Mouse (Mus musculus) right cerebral cortex, adult 18-20 months (tissue): ENCODE data around the gene Lcn11.
"Not testable (repeated sequence)": the region's sequence is repeated elsewhere in the genome, so short reads cannot be mapped to it uniquely, and the experiment has no call there.

Experiments used
- DNase-seq: peaks from one replicate; pipeline ENCODE4 v3.0.0; 2022; ENCODE audit warnings: mixed read lengths

The Lcn11 gene

GRCm38 (mm10) chr2:25776717-25777116 lies at the start of gene Lcn11:
Lcn11 (plus strand) TSS chr2:25777017.
- DNase-seq: no peak

DNA sequence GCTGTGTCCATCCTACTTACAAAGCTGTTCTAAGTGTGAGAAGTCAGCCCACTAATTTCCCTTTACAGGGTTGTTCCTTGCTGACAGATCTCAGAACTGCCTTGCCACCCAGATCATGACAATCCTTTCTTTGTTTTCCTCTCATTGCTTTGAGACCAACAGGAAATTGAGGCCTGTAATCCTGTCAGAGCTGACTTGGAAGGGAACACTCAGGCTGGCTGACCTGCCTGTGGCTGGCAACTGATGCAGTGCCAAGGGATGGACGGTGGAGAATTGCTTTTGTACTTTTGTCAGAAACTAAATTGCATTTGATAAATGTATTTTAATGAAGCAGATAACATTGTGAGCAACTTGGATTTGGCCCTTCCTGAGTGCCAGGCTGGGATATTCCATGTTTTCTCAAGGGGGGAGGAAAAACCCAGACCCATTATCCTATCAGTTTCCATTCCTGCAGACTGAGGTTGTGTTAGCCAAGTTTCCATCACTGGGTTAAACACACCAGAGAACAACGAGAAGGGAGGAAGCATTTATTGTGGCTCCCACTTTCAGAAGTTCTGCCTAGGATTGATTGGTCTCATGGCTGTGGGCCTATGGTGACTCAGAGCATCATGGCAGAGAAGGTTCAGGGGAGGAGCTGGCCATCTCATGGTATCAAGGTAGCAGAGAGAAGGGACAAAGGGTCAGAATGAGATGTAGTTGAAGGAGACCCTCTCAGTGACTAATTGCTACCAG lies 43.5 kb upstream of the Lcn11 start:
- DNase-seq: no peak

DNA sequence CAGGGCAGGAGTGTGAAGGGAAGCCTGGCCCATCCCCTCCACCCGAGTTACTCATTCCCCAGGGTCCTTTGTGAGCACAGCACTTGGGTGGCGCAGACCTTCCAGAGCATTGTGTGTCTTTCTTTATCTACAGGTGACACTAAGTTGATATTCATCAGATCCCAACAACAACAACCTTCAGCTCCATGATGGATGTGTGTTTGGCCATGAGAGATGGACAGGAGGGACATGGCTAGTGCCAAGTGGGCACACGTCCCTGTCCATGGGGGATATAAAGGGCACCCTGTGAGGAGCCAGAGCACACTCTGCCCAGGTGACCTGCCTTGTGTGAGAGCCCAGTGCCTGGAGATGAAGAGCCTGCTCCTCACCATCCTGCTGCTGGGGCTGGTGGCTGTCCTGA lies 40.1 kb upstream of the Lcn11 start, which contains the start of gene Obp2b:
TSS of gene Obp2b (plus strand) at position 301 of the 400 bp plus-strand sequence.
- DNase-seq: not testable (repeated sequence)

- DNase-seq: no peak
Observed at GRCm38 (mm10) chr2:25741671-25742070, 35.1 kb upstream of the Lcn11 start.

DNA sequence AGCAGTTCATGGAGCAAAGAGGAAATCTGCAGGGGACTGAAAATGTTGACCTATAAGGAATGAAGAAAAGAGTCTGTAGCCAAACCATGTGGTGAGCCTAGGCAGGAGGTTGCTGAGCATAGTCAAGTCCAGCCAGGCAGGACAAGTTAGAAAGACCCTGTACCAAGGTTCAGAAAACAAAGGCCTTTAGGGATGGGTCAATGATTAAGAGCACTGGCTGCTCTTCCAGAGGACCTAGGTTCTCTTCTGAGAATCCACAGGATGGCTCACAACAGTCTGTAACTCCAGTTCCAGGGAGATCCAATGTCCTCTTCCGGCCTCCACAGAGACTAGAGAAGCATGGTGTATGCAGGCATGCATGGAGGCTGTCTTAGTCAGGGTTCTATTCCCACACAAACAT lies 22.6 kb upstream of the Lcn11 start:
- DNase-seq: no peak

GRCm38 (mm10) chr2:25758064-25758625 lies 18.7 kb upstream of the Lcn11 start:
- DNase-seq: no peak

GRCm38 (mm10) chr2:25765269-25765668 lies 11.5 kb upstream of the Lcn11 start, which contains the start of gene Lcn3:
Lcn3 (plus strand) TSS chr2:25765569.
- no peak for DNase-seq

DNA sequence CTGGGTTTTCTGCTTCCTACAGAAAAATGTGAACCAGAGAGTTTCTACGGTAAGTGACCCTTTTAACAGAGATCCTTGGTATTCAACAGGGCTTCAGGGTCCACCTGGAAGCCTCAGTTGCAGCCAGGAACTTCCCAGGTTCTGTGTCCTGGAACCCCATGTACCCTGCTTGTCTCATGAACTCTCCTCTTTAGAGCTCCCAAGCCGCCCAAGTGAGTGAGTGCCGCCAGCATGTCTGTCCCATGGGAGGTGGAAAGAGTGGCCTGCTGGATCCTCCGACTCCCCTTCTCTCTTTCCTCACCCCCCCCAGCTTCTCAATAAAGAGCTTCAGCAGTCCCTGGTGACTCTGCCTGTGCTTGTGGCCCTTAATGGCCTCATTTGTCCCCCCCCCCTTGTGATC lies 9.1 kb upstream of the Lcn11 start:
- DNase-seq: no peak

DNA sequence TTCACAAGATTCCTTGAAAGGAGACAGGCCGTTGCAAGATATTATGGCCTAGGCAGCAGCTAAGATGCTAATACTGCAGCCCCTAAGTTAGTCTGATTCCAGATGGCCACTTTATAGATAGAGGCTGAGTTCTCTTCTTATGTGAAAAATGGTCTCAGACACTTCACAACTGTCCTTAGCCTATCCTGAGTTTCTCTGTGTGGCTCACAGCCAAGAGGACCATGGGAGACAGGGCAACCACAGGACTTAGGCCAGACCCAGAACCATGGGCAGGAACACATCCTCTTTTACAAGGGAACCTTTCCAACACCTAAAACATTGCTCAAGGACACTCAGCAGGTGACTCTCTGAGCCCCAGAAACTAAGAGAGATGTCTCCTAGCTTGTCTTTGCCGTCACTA lies 3.3 kb upstream of the Lcn11 start:
- no peak for DNase-seq

DNA sequence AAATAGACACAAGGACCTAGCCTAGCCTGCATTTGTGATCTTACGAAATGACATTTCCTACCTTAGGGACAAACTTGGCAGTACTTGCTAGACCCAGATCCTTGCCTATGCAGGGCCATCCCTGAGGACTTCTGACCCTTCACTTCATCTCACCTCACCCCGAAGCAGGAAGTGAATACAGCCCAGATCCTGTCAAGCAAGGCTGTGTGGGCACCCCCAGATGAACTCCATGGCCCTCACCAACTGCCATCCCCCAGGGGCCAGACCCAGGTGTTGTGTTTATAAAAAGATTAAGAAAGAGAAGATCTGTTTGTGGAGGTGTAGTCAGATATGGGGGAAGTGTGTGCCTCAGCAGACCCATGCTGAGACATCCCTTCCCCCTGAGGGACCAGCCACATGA lies 2.2 kb upstream of the Lcn11 start:
- no peak for DNase-seq

DNA sequence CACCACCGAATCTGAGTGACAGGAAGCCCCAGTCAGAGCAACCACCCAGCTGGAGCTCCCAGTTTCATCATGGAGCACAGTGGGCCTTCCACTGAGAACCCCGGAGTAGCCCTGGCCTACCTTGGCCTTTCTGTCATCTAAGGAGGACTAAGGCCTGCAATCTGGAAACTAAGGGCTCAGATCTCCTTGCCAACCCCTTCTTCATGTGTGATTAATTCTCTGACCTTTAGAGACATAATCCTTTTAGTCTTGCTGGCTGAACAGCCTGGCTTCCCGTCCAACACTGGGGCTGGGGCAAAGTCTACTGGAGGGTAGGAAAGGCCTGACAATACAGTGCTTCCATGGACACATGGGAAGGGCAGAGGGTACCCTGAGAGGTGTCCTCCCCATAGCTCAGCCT lies 826 bp upstream of the Lcn11 start:
- no peak for DNase-seq

GRCm38 (mm10) chr2:25779076-25779475 lies 2.3 kb downstream of the Lcn11 start:
- no peak for DNase-seq

DNA sequence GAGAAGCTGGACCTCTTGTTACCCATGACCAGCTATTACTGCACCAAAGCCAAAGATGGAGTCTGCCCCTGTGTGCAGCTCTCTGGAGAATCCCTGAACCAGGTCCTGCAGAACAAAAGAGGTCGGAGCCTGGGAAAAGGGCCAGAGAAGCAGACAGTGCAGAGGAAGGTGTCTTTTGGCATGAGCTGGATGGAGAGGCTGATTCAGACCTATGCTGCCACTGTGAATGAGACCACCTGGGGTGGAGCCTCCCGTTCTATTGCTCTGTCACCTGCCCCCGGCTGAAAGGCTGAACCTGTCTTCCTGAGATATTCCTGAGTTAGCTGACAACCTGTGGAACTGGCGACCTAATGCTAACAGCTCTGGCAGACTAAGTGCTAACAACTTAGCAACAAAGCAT lies 4.1 kb downstream of the Lcn11 start:
- no peak for DNase-seq

DNA sequence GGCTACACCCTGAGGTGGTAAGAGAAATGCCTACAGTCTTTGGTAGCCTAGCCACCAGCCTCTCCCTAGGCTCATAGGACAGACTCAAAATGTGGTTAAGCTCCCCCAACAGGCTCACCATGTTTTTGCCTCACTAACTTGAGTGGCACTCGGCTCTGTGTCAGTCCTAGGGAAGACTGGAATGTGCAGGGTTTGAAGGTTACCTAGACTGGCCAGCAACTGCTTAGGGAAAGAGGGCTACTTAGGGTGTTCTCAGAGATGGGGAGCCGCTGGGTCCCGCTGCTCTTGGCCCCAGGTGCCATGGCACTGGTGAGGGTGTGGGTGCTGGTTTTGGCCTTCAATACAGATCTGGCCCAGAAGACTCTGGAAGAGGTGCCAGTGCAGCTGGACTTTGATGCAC lies 5.1 kb downstream of the Lcn11 start, which contains the start of gene Gm13539:
TSS of gene Gm13539 (plus strand) at position 301 of the 400 bp plus-strand sequence.
- no peak for DNase-seq

DNA sequence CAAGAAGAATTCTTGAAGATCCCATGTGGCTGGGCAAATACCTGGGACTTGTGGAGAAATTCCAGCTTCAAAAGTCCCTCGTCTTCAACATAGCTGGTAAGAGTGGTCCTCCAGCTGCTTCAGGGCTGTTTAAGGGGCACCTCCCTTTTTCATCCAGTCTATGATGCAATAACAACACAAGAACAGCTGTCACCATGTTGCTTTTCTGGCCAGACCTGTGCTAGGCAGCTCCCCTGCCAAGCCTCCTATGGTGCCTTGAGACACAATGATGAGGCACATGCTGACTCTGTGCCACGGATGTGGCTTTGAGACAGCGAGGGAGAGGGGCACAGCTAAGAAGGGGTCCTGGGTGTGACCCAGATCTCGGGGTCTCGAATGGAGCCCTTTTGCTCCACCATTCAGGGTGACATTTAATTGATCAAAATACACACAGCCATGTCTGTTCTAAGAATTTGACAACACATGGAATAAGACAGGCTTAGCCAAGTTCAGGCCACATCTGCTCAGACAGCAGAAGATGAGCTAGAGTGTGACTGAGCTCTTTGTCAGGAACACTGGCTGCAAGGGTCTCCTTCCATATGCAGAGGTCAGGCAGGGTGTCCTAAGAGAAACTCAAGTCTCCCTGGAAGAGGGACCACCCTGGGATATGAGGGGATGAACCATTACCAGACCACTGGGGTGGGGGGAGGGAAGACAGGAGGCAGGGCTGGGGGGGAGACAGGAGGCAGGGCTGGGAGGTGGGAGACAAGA lies 8.9 kb downstream of the Lcn11 start:
- DNase-seq: no peak

GRCm38 (mm10) chr2:25789092-25789491 lies 12.3 kb downstream of the Lcn11 start:
- DNase-seq: no peak

DNA sequence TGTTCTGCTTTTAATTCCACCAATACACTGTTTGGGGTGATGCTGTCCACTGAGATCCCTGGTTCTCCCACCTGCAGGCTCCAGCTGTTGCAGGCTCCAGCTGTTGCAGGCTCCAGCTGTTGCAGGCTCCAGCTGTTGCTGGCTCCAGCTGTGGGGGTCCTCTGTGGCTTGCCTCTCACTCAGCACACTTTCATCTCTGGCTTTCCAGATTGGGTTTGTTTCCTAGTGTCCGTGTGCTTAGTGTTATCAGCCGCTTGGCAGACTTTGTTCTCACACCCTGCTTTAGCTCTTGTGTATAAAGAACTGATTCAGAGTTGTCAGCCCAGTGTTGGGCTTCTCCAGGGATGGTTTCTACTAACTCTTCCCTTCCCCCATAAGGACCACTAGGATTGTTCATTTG lies 20.8 kb downstream of the Lcn11 start:
- no peak for DNase-seq

DNA sequence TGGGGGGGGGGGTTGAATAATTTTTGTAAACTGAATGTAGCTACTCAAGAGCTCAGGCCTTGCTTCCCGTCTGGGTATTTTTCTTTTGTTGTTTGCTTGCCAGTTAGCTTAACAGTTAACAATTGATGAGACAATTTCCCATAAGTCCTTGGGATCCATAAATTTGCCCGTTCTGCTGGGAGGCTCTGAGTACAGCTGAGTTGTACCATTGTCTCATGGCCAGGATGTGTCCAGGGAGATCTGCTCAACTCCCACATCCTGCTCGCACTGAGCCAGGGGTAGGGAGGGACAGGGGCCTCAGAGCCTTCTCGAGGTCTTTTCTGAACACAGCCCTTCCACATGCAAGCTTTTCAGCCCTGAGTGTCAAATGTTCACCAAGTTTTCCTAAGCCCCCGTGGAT lies 21.2 kb downstream of the Lcn11 start:
- peak; percentile 3 for DNase-seq

DNA sequence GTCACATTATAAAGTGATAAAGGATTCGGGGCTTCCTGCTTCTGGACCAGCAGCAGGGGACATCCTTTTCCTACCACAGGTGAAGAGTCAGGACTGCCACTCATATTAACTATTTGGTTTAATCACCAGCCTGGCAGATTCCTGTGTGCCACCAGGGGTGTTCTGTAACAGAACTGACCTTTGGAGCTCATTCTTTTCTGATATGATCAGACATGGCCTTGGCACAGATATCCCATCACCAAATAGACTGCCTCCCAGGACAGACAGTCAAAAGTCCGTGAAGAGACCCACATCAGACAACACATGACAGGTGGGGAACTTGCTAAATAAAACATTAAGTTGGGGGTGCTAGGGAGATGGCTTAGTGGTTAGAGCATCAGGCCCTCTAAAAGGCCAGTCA lies 34.9 kb downstream of the Lcn11 start:
- DNase-seq: no peak

GRCm38 (mm10) chr2:25813364-25813763 lies 36.5 kb downstream of the Lcn11 start:
- DNase-seq: no peak

DNA sequence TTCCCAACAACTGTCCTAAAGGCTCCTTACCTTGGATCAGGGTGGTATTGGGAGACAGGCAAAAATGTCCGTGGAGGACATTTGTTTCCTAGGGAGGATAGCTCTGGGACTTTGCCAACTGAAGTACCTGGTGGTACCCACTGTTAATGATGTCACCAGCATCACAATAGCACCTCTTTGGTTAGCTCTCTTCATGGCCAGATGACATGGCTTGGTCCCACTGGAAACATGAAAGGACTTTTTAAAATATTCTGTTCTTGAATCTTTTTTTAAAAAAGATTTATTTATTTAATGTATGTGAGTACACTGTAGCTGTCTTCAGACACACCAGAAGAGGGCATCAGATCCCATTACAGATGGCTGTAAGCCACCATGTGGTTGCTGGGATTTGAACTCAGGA lies 38.9 kb downstream of the Lcn11 start, which contains the start of gene Glt6d1:
TSS of gene Glt6d1 (minus strand) at position 101 of the 400 bp plus-strand sequence.
- DNase-seq: not testable (repeated sequence)

- no peak for DNase-seq
Observed at GRCm38 (mm10) chr2:25822806-25823205, 46.0 kb downstream of the Lcn11 start, which contains the start of gene Lcn9. Lcn9 (plus strand) TSS chr2:25823153.

DNA sequence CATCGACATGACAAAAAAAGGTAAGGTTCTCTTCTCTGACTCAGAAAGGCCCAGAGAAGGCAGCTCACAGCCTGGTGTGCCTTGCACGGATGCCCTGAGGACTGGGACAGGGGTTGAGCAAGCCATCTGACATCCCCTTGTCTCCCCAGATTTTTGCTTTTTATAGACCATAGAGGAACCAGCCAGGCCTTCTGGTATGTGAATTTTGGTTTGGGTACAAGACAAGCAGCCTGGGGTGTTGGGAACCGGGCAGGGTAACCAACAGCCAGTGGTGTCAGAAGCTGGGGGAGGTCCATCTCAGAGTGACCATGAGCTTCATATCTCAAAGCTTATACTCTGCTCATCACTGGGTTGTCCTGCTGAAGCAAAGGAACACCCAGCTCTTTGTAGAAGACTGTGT lies 47.9 kb downstream of the Lcn11 start:
- DNase-seq: no peak
